Mouse (Mus musculus) common myeloid progenitor, adult 5-6 weeks (primary cell): ENCODE measurements around the gene Insm1. TPM values are rescaled to one million over a fixed set of nuclear protein-coding genes. Genes with fewer than 3 reads are reported as not detected.

ENCODE experiments used
- ATAC-seq: replicated peaks from 2 replicates; pipeline ENCODE4 v1.8.0; 2016; ENCODE audit warnings: low read depth, mild to moderate bottlenecking, moderate TSS enrichment, inconsistent platforms; ENCODE audit not compliant: poor library complexity, severe bottlenecking
- total RNA-seq: library from RNA; stranded (forward); fragments of 200-1000, 187-1606 nt; gene quantifications from 2 replicates; pipeline ENCODE4 v1.2.3, GENCODE M21; 2017

The Insm1 gene
- total RNA-seq, 1 experiment from 2014 or later, result not detected

DNA sequence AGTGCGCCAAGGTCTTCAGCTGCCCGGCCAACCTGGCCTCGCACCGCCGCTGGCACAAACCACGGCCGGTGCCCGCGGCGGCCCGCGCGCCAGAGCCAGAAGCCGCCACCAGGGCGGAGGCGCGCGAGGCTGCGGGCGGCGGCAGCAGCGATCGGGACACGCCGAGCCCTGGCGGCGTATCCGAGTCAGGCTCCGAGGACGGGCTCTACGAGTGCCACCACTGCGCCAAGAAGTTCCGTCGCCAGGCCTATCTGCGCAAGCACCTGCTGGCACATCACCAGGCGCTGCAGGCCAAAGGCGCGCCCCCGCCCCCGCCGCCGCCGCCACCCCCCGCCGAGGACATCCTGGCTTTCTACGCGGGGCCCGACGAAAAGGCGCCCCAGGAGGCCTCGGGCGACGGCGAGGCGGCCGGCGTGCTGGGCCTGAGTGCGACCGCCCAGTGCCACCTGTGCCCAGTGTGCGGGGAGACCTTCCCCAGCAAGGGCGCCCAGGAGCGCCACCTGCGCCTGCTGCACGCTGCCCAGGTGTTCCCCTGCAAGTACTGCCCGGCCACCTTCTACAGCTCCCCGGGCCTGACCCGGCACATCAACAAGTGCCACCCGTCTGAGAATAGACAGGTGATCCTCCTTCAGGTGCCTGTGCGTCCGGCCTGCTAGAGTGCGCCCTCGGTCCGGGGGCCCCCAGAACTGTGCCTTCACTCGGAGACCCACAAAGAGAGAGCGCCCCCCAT is 1.6 kb downstream of the Insm1 start:
- ATAC-seq, result peak; percentile 40

DNA sequence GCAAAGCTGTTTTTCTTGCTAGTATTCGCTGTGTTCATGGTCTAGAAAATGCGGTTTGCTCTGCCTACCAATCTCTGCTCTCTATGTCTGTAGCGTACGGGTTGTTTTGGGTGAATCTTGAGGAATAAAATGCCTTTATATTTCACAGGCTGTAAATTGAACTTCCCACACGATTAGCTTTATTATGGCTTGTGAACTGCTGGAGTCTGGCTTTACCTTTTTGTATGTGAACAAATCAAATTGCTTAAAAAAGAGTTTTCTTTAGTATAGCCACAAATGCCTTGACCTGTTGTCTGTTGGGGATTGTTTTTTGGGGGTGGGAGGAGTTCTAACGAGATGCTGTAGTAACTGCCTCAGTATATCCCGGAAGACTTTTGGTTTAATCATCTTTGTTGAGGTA is 2.4 kb downstream of the Insm1 start:
- ATAC-seq, result no peak

DNA sequence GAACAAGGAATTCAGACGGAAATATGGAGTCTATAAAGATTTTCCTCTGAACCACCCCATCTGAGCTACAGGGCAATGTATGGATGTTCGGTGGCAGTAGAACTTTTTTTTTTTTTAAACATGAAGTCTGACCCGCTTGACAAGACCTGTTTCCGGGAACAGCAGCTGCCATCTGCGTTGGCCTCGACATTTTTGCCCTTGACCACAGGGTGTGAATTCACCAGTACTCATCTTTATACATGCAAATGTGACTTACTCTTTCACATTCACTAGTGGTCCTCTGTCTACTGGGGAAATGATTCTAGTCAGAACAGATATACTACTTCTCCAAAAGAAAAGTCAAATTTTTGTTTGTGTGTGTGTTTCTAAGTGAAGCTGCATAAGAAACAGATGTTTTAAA is 4.1 kb downstream of the Insm1 start:
- ATAC-seq, result no peak

DNA sequence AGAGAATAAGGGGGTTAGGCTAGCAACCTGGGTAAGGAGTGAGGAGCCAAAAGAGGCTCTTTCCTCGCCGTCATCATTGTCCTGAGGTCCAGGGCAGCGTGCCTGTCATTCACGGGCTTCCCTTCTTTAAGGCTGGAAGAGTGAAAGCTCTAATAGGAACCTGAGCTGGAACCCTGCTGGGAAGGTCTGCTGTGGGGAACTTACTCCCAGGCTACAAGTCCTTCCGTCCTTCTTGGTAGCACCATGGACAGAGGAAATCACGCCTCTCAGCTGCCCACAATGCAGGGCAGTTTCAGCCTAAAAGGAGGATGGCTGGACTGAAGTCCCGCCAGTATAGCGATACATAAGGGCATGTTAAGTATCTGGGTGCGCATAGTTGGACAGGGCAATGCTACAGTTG is 4.8 kb downstream of the Insm1 start:
- peak; percentile 73 for ATAC-seq

DNA sequence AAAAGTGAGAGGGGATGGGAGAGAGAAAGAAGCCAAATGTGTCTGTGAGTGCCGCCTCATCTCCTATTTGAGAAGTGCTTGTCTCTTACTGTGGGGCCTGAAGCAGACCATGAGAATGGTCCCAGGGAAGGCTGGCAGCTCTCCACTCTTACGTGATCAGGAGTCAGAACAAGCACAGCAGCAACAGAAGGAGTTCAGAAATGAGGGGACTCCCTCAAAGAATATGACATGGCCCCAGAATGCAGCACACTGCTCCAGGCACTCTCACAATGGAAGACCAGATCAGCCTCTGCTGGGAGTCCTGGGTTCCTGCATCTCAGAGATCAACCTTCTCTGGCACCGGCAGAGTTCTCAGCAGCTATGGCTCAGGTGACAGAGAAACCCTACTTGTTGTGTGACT is 5.9 kb downstream of the Insm1 start:
- ATAC-seq, result no peak

DNA sequence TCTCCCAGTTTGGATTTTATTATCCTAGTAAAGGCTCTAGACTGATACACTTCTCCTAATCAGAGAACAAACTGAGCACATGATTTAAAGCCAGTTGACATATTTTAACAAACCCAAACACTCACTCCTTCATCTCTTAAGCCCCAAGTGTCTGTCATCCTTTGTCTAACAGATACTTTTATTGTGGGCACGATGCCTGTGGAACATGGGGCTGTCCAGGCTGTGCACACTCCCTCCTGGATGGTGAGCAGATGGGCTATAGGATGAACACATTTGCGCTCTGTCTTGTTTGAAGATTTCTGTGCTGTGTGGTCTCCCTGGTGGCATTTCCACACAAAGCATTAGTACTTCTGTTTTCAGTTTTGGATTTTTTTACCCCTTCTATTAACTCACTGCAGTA is 6.7 kb downstream of the Insm1 start:
- no peak for ATAC-seq

DNA sequence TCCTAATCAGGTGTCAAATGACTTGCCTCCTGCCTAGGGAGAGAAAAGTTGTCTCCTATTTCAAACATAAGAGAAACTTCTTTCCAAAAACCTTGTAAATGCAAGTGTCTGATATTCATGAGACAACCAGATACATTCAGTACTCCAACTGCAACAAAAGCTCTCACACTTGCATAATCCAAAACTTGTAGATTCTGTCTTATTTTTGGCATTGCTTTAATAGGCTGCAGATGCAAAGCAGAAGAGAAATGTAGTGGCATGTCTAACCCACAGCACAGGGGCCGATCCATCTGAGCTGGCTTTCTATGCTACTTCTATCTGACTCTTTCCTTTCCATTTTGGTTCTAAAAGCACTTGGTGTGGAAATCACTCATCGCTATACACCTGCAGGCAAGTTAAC is 9.8 kb downstream of the Insm1 start:
- no peak for ATAC-seq

DNA sequence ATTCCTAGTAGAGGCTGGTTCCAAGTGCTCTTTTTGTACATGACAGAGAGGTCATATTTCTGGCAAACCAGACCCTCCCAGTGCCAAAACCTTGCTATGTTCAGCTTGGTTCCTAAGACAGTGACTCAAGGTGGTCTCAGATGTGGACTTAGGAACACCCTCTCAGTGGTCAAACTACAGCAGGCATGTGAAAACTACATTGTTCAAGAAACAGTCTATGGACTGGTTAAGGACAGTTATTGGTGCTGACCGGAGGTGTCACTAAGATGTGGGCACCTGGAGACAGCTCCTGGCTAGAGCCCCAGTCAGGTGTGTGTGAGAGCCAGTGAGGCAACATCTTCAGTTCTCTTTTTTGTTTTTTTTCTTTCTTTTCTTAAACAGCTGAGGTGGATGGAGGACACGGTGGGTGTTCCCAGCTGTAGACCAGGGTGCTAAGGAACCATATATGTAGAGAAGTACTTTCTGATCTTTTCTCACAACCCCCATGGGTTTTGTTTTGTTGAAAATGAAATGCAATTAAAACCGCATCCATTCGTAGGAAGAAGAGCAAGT is 17.6 kb downstream of the Insm1 start:
- ATAC-seq, result no peak

DNA sequence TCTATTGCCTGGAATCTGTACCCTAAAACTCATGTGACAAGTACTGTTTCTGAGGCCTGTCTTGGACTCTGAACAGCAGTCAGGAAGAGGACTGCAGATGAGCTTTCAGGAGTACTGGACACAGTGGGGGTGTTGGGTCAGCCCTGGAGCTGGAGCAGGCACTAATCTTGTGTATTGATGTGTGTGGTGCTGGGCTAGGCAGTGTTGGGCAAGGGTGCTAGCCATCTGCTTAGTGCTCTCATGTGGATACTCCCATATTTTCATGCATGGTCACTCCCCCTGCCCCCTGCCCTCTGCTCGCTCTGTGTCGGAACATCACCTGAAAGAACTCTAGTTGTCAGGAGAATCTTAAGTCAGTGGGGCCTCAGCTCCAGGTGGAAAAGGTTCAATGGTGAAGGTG is 22.3 kb downstream of the Insm1 start:
- ATAC-seq, result no peak

DNA sequence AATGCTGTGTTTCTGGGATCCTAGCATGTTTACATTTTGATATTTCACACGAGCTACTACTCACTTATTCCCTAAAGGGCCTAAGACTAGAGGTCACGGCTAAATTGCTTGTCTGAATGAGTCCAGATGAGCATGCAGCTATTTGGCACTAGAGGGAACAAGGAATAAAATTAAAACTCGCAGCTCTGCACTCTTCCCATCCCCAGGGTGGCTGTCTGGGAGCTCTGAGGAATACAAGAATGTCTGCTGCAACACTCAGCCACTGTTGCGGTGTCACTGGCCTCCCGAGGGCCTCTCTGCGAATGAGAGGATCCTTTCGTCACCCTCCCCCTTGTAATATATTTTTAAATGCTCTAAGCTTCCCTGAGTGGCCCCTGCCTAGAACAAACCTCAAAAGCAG is 23.7 kb downstream of the Insm1 start:
- no peak for ATAC-seq

DNA sequence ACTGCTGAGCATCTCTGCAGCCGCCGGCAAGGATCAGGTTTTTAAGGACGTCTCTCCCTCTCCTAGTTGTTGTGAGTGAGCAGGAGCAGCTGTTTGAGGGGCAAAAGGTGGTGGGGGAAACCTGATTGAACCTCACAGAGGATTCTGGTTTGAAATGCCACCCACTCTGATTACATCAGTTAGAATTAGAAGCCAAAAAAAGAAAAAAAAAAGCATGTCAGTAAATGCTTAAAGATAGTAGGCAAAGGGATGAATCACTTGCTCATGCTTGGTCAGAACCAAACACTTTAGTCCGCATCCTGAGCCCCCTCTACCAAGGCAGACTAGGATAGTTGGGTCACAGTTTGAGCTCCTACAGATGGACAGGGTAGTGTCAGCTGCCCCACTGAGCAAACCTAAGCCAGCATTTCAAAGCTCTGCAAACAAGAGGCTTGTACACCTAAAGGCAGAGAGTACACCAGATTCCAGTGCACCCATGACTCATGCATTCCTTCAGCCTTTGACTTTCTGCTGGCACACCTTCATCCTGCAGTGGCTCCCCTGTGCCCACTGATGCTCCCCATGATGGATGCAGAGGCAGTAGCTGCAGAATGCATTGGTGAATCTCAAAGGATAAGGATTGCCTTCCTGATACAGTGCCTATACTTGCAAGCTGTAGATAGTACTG is 24.8 kb downstream of the Insm1 start:
- no peak for ATAC-seq

DNA sequence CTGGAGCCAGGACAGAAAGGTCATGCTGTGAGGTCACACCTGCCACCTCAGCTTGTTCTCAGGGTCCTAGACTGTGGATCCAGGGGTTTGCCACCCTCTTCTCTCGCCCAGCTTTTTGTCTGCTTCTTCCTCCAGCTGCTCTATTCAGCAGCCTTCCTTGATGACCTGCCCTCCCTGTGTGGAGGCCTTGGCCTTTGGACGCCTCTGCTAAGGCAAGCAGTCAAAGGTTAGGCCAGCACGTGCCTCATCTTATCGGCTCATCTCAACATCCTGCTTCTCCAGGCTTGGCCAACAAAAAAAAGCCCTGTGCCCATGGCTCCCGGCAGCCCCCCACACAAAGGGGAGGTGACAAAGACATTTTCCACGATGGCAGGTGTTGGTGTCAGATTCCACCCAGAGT is 25.9 kb downstream of the Insm1 start:
- no peak for ATAC-seq

DNA sequence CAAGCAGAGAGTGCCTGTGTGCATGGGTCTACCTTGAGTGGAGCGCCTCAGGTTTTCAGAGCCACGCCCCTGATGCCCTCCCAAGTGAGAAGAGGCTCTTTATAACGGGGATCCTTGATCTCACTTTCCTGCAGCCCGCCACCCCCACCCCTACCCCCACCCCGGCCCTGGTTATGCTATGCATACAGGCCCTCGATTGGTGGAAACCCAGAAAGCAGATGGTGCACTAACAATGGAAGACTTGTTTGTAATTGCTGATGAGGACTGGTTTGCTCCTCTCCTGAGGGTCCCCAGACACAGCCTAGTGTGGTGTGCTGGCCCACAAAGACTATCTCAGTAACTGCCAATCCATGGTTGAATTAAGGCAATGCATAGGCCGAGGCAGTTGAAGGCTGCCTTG is 27.3 kb downstream of the Insm1 start:
- ATAC-seq, result no peak

DNA sequence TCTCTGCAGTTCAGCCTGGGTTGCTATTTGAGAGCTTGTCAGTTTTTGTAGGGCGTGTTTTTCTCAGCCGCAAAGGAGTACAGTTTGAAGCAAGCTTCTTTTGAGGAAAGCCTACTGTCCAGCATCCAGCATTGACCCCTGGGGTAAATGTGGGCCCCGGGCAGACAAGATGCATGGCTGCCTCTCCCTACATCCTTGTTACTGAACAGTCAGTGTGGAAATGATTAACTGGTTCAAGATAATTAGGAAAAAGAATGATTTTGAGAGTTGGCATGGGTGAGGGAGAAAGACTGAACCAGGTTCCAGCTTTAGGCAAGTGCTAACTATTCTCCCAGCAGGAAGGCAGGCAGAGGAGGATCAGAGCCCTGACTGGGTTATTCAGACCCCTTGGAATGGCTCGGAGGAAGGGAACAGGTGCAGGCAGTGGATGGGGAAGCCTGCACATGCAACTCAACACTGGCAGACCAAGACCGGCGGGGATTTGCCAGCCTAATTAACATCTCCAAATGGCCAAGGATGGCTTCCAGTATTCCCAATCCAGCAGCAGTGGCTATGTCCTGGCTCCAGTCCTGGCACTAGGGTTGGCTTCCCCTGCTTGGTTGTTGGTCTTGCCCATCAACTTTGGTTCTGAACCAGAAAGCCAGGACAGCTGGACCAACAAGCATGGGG is 28.6 kb downstream of the Insm1 start:
- no peak for ATAC-seq

DNA sequence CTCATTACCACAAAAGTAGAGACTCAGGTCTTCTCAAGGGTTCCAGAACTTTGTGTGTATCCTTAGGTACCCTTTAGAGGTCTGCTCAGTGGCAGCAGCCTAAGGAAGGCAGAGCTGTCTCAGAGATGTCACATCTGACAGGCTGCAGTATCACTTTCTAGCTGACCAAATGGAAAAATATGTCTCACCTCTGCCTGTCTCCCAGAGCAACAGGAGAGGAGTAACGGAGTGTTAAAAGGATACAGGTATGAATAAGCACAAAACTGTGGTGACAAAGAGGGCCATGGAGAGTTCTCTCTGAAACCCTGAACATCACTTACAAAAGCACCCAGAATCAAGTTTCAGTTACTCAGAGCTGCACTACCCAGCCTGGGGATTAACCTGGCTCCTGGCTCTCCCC is 32.7 kb downstream of the Insm1 start:
- ATAC-seq, result no peak

DNA sequence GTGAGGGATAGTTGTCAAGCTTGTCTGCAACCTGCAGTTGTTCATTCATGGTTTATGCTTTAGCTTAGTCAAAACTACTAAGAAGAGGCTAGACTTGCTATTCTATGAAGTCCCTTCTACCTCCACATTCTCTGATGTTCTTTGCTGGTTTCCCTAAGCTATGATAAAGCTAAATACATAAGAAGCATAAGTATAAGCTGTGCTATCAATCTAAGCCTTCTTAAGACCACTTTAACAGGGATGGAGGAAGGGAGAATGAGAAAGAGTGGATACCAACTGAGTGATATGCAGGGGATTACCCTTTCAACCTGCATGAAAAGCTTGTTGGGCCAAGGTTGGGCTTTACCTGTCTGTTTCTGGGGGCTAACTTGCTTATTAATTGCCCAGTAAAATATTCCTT is 33.9 kb downstream of the Insm1 start:
- no peak for ATAC-seq

DNA sequence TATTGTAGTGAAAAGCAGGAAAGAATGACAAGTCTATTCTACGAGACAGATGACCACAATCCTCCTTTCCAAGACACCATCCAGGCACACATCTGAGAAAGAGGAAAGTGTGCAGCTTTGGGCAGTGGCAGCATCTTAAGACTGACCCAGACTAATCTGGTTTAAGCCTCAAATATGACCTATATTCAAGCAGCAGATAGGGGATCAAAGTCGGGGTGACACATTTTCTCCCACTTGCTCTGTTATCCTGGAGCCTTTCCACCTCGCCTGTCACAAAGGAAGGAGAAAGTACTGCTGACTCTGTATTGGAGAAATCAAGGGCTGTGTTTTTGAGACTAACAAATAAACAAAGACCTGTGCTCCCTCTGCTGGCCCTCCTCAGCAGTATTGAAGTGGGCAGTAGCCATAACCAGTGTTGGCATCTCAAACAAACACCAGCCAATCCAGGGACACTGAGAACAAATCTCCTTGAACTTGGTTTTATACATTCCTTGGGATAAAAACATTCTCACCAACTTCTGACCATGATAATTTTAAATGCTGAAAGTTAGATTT is 34.7 kb downstream of the Insm1 start:
- ATAC-seq, result no peak

DNA sequence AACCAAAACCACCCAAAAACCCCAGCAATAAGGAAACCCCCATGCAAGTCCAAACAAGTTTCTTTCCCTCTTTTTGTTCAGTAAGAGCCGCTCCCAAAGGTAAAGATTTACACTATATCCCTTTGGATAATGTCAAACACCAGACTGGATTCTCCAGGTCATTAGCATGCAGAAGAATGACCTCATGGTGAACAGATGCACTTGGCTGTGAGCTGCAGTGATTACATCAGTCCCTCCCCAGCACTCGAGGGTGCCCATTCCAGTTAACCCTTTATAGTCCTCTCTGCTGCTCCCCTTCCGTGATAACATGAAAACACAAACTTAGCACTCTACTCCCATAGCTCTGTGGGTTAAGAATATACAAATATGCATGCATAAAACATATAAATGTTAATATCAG is 35.3 kb downstream of the Insm1 start:
- ATAC-seq, result no peak

DNA sequence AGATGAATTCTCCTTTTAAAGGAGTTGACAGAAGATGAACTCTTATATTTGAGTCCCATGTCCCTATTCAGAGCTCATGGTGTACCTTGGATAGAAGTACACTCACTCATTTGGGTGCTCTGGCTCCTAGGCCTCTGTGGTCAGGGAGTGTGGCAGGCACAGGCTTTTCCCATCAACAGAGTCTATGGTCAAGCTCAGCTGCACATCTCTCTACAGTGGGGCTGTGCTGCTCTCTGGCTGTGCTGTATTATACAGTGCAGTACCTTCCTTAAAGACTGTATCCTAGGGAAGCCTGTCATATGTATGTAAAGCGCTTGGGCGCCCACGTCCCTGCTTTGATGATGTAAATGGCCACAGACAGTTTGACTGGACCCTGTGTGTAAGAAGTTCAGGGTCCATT is 35.9 kb downstream of the Insm1 start:
- no peak for ATAC-seq

DNA sequence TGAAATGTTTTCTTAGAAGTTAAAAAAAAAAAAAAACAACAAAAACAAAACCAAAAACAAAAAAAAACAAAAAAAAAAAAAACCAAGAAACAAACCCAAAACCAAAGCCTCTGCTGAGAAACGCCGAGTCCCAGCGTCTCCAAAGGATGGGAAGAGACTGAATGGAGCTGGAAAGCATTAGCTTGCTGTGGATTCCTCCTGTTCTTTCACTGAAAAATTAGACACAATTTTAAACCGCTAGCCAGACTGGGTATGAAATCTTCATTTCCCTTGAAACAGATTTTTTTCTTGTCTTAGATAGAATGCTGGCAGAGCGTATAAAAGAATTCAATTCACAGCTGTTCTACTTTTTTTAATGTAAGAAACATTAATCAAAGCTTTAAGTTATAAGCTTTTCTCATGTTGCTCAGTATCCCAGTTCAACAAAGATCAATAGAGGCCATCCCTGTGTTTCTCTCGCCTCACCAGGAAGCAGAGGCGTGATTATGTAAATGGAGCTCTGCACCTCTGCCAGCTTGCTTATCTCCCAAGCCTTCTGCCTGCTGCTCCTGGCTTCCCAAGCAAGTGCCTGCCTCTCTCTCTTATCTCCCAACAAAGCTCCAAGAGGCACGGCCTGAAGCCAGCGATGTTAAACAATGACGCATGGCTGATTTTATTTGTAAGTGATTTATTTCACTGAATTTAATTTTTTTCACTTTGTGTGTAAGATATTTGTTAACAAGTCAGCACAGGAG is 37.2 kb downstream of the Insm1 start:
- ATAC-seq, result 0 out of 2 replicates have a peak, but pooled peaks have one; percentile 36
